Mouse (Mus musculus): ENCODE results near the gene Arpc2. TPM values are rescaled to one million over a fixed set of nuclear protein-coding genes. Genes with fewer than 3 reads are reported as not detected.

Gene Arpc2
- polyA plus RNA-seq, 2 experiments, result 230 to 345 TPM

- TF ChIP-seq POLR2A (IDR thresholded peaks at IDR 0.05; ENCODE audit: borderline replicate concordance, extremely low read depth, insufficient read depth, insufficient read length), result no peak
- no peak overlapping the region for H3K4me2 ChIP-seq (replicated peaks; ENCODE audit: low read depth, low read length, severe bottlenecking)
- H3K36me3 ChIP-seq (ENCODE audit: control insufficient read depth, insufficient read depth, low read length), result peaks cover 56% of the 10 kb centered on the region
- H3K4me3 ChIP-seq (replicated peaks; ENCODE audit: low read length), result no peak overlapping the region
- no peak overlapping the region for H3K27ac ChIP-seq (replicated peaks; ENCODE audit: low read depth, low read length)
- peaks cover 13% of the 10 kb centered on the region for H3K4me1 ChIP-seq (ENCODE audit: control insufficient read depth, insufficient read depth, low read length)
- H3K9me3 ChIP-seq (ENCODE audit: control insufficient read depth, low read length), result no peaks in the 10 kb centered on the region
- WGBS, result 90% methylated on average over 5 of the region's 5 CpGs
- no peak for ATAC-seq (ENCODE audit: low FRiP score, low read depth)
- no peaks in the 10 kb centered on the region for H3K27me3 ChIP-seq (ENCODE audit: control insufficient read depth, insufficient read depth, low read length)
- DNase-seq (ENCODE audit: low spot score), result no peak
- no peak overlapping the region for H3K9ac ChIP-seq (ENCODE audit: low read depth, low read length, severe bottlenecking)
These were observed 54.3 kb downstream of the Arpc2 start for GRCm38 (mm10) chr1:74290141-74290540.

GRCm38 (mm10) chr1:74292331-74293020 lies 56.6 kb downstream of the Arpc2 start:
- Histone ChIP-seq H3K4me1 (ENCODE audit: control insufficient read depth, insufficient read depth, low read length) (peaks cover 28% of the 10 kb centered on the region), H3K4me2 (replicated peaks; ENCODE audit: low read depth, low read length, severe bottlenecking) (no peak overlapping the region), H3K4me3 (replicated peaks; ENCODE audit: low read length) (no peak overlapping the region), H3K27me3 (ENCODE audit: control insufficient read depth, insufficient read depth, low read length) (no peaks in the 10 kb centered on the region), H3K9ac (ENCODE audit: low read depth, low read length, severe bottlenecking) (no peak overlapping the region), H3K27ac (replicated peaks; ENCODE audit: low read depth, low read length) (no peak overlapping the region), H3K36me3 (ENCODE audit: control insufficient read depth, insufficient read depth, low read length) (peaks cover 56% of the 10 kb centered on the region), H3K9me3 (ENCODE audit: control insufficient read depth, low read length) (no peaks in the 10 kb centered on the region)
- DNase-seq (ENCODE audit: low spot score) (no peak), ATAC-seq (ENCODE audit: low FRiP score, low read depth) (no peak)
- 89% methylated on average over 11 of the region's 11 CpGs for WGBS
- no peak for TF ChIP-seq POLR2A (IDR thresholded peaks at IDR 0.05; ENCODE audit: borderline replicate concordance, extremely low read depth, insufficient read depth, insufficient read length)

DNA sequence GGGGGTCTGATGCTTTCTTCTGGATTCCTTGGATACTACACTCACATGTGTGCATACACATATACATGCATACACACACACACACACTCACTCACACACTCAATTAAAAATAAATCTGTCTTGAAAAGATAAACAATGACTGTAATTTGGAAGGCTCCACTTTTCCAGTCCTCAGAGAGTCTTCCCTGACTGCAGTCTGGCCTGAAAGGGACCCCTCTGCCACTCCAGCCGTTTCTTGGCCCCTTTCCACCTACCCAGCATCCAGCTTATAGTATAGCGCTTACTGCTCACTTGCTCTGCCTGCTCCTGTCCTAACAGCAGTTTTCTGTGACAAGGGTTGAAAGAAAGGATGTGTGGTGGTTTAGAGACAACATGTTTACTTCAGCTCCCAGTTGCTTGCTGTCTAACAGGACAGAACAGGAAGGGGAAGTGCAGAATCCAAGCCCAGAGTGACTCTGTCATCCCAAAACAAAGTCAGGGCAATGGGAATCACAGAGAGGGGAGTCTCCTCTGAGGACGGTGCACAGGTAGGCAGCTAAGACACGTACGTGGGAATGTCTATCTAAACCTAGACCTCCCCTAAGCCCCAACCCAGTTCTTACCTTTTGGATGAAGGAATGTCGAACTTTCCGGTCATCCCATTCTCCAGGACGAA lies 57.5 kb downstream of the Arpc2 start:
- Histone ChIP-seq H3K4me1 (ENCODE audit: control insufficient read depth, insufficient read depth, low read length) (peaks cover 29% of the 10 kb centered on the region), H3K9me3 (ENCODE audit: control insufficient read depth, low read length) (no peaks in the 10 kb centered on the region), H3K36me3 (ENCODE audit: control insufficient read depth, insufficient read depth, low read length) (peaks cover 54% of the 10 kb centered on the region), H3K4me2 (replicated peaks; ENCODE audit: low read depth, low read length, severe bottlenecking) (no peak overlapping the region), H3K27ac (replicated peaks; ENCODE audit: low read depth, low read length) (no peak overlapping the region), H3K4me3 (replicated peaks; ENCODE audit: low read length) (no peak overlapping the region), H3K9ac (ENCODE audit: low read depth, low read length, severe bottlenecking) (no peak overlapping the region), H3K27me3 (ENCODE audit: control insufficient read depth, insufficient read depth, low read length) (no peaks in the 10 kb centered on the region)
- 88% methylated on average over 8 of the region's 8 CpGs for WGBS
- ATAC-seq (ENCODE audit: low FRiP score, low read depth) (no peak), DNase-seq (ENCODE audit: low spot score) (no peak)
- TF ChIP-seq POLR2A (IDR thresholded peaks at IDR 0.05; ENCODE audit: borderline replicate concordance, extremely low read depth, insufficient read depth, insufficient read length), result no peak

- no peak for TF ChIP-seq POLR2A (IDR thresholded peaks at IDR 0.05; ENCODE audit: borderline replicate concordance, extremely low read depth, insufficient read depth, insufficient read length)
- no peaks in the 10 kb centered on the region for H3K9me3 ChIP-seq (ENCODE audit: control insufficient read depth, low read length)
- H3K4me2 ChIP-seq (replicated peaks; ENCODE audit: low read depth, low read length, severe bottlenecking), result no peak overlapping the region
- H3K9ac ChIP-seq (ENCODE audit: low read depth, low read length, severe bottlenecking), result no peak overlapping the region
- peaks cover 47% of the 10 kb centered on the region for H3K36me3 ChIP-seq (ENCODE audit: control insufficient read depth, insufficient read depth, low read length)
- peaks cover 29% of the 10 kb centered on the region for H3K4me1 ChIP-seq (ENCODE audit: control insufficient read depth, insufficient read depth, low read length)
- H3K27ac ChIP-seq (replicated peaks; ENCODE audit: low read depth, low read length), result no peak overlapping the region
- 89% methylated on average over 3 of the region's 3 CpGs for WGBS
- H3K27me3 ChIP-seq (ENCODE audit: control insufficient read depth, insufficient read depth, low read length), result no peaks in the 10 kb centered on the region
- ATAC-seq (ENCODE audit: low FRiP score, low read depth) (no peak), DNase-seq (ENCODE audit: low spot score) (no peak)
- no peak overlapping the region for H3K4me3 ChIP-seq (replicated peaks; ENCODE audit: low read length)
These were observed 58.3 kb downstream of the Arpc2 start for GRCm38 (mm10) chr1:74294090-74294643.

GRCm38 (mm10) chr1:74294733-74295455 lies 59.0 kb downstream of the Arpc2 start:
- Histone ChIP-seq H3K4me3 (replicated peaks; ENCODE audit: low read length) (no peak overlapping the region), H3K4me2 (replicated peaks; ENCODE audit: low read depth, low read length, severe bottlenecking) (no peak overlapping the region), H3K4me1 (ENCODE audit: control insufficient read depth, insufficient read depth, low read length) (peaks cover 29% of the 10 kb centered on the region), H3K36me3 (ENCODE audit: control insufficient read depth, insufficient read depth, low read length) (peaks cover 40% of the 10 kb centered on the region), H3K27ac (replicated peaks; ENCODE audit: low read depth, low read length) (peak overlapping the region; percentile 90), H3K9me3 (ENCODE audit: control insufficient read depth, low read length) (no peaks in the 10 kb centered on the region), H3K9ac (ENCODE audit: low read depth, low read length, severe bottlenecking) (peak overlapping the region; percentile 44; the same call in 1 of the 2 replicates), H3K27me3 (ENCODE audit: control insufficient read depth, insufficient read depth, low read length) (no peaks in the 10 kb centered on the region)
- 90% methylated on average over 6 of the region's 6 CpGs for WGBS
- no peak for DNase-seq (ENCODE audit: low spot score)
- no peak for ATAC-seq (ENCODE audit: low FRiP score, low read depth)
- TF ChIP-seq POLR2A (IDR thresholded peaks at IDR 0.05; ENCODE audit: borderline replicate concordance, extremely low read depth, insufficient read depth, insufficient read length), result no peak

All from limb, embryonic 14.5 days (tissue).